Mouse (Mus musculus) right cerebral cortex, adult 18-20 months (tissue): ENCODE measurements around the gene Togaram2.

Experiments
- DNase-seq: peaks from one replicate; pipeline ENCODE4 v3.0.0; 2022; ENCODE audit warnings: mixed read lengths

The Togaram2 gene

DNA sequence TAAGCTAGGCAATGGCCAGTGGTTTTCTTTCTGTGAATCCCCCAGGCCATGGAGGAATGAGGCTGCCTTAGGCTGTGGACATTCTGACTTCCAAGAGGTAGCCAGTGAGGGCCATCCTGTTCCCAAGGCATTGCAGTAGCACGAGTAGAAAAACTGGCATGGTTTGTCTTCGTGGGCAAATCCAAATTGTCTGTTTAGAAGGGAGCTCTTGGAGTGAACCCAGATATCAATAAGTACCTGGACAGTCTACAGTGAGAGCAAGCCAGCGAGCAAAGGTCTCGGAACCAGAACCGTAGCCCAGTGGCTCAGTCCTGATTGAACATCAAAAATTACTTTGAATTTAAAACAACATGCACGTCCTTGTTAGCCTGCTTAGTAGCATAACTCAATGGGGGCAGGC lies 10.2 kb downstream of the Togaram2 start:
- no peak for DNase-seq

DNA sequence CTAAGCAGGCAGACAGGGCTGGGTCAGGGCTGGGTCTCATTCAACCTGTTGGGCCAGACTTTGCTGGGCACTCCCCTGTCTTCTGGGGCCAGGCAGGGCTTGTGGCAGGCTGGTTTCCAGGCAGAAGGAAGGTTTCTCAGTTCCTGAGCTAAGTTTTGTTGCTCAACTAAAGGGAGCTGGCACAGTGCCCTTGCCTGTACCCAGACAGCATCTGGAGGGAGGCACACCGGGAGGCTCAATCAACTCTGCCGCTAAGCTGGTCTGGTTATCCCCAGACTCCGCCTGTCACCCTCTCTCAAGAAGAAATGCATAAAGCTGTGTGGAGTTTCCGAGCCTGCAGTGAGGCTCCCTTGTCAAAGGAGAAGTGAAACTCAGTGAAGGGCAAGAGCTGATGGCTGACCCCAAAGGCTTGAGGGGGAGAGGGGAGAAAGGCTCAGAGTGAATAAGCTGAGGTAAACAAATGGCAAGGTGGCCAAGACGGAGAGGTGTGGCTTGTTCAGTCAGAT lies 11.1 kb downstream of the Togaram2 start:
- DNase-seq: peak; percentile 54

DNA sequence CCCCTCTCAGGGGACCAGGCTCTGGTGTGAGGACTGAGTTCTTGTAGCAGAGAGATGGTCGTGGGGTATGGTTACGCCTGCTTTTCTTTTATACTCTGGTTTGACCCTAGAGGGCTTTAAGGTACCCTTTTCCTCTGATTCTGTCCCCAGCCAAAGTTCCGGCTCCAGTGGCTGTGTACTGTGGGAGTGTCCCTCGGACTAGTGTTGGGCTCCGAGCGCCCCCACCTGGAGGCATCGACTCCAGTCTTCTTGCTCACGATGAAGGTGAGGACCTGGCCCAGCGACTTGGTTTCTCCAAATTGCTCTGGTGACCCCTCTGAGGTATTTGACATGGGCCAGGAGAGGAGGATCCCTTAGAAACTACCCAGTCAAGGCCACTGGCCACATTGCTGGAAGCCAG lies 14.4 kb downstream of the Togaram2 start:
- DNase-seq: no peak

DNA sequence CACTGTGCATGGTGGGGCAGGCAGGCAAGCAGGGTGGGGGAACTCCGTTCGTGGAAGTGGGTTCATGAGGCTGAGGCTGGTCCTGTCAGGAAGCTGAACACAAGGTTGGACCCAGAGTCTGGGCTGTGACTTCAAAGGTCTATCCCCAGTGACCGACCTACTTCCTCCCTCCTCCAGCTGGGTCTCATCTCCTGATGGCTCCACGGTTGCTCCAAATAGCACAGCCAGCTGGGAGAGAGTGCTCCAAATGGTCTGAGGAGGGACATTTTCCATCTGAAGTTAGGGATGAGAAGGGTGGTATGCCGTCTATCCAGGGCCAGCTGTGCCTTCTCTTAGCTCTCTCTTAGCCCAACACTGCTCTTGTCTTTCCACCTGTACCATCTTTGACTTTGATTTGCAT lies 16.8 kb downstream of the Togaram2 start:
- DNase-seq: no peak

DNA sequence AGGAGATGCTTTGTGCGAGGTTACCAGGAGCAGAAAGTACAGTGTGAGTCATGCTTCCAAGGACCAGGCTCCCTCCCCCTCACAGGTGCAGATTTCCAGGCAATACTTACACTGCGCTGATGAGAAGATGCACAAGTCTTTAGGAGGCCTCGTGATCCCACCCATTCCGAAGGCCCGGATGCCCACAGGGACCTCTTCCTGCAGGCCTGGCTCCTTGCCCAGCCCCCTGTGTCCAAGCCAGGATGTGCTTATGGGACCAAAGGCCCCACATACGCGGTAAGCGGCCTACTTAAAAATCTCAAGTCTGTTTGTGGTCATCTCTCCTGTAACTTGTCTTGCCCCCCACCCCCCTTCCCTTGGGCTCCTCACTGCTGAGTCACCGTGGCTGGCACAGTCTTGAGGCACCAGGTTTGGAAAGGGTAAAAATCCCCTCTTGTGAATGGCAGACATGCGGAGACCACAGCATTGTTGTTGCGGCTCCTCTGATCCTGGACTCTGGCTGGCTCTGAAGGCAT lies 18.4 kb downstream of the Togaram2 start:
- peak; percentile 70 for DNase-seq

DNA sequence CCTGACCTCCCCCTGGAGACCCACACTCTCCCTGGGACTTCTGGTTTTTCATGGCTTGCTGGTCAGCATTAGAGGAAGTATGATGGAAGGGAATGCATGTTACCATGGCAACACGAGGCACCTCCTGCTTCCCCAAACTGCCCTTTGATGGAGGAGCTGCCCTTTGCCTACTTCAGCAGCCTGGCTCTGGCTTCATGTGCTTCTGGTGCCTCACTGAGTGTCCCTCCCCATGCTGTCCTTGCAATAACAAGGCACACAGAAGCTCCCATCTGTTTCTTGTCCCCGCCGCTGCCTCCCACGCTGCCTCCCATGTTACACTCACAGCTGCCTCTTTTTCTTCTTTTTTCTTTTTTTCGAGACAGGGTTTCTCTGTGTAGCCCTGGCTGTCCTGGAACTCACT lies 20.3 kb downstream of the Togaram2 start:
- peak; percentile 82 for DNase-seq

DNA sequence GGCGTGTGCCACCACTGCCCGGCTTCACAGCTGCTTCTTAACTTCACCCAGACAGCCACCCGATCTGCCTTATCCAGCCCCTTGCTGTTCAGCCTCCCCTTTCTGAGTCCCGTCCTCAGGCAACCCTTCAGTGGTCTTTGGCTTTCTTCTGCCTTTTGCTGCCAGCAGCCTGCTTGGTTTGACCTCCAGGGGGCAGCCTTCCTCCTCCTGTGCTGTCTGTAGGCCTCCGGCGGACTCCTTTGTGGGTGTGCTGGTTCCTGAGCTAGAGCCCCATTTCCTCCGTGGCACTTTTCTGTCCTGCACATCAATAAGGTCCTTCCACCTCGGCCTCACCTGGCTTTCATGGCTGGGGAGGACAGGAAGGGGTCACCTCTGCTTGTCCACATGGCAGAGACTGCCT lies 20.7 kb downstream of the Togaram2 start:
- DNase-seq: no peak

DNA sequence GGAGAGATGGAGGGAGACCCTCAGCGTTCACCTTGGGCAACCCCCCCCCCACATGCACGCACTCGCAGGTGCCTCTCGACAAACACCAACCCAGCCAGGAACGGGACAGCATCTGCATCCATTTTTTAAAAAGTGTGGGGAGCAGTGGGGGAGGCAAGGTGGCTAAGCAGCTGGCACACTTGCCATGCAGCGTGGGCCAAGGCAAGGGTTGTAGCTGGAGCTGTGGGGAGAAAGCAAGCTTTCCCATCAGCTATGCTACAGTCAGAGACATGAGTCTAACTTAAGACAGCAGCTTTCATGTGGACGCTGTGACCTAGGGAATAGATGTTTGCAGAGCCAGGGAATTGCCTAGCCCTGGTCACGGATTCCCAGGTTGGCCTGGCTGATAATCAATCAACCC lies 22.1 kb downstream of the Togaram2 start:
- DNase-seq: peak; percentile 63

DNA sequence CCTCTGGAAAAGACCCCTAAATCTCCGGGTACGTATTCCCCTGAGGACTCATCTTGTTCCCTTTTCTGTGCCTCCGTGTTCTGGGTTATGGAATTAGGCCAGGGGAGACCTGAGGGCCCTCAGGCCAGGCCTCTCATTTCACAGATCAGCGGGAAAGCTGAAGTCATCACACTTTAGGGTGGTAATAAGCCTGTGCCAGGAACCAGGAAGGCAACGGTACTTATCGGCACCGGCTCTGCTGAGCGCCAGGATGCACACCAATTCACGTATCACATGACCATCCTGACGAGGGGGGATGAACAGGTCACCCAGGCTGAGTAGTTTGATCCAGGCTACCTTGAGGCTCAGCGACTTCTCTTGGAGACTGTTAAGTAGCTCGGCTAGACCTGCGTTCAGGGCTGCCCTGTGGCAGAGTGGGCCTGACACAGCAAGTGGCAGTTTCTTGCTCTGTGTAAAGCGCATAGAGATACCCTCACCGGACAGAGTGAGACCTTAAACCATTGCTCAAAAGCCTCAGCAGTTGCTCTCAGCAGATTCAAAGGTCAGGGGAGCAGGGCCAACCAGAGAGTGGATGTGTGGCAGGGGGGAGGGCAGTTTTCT lies 22.8 kb downstream of the Togaram2 start:
- no peak for DNase-seq

DNA sequence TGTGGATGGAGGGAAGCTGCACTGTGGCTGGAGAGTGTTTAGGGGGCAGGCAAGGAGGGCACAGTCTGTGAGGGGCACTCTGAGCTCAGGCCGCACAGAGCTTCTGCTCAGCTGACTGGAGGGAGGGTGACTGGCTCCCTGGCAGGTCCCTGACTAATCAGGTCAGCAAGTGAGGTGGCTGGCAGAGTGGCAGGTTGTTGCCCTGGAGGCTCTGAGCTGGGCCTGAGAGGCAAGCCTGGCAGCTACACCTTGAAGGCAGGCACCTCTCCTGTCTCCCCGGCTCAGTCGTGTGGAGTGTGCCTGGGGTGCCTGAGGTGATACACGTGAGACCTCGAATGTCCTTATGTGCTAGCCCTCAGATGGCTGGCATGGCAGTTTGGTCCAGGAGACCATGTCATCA lies 23.3 kb downstream of the Togaram2 start:
- DNase-seq: no peak

DNA sequence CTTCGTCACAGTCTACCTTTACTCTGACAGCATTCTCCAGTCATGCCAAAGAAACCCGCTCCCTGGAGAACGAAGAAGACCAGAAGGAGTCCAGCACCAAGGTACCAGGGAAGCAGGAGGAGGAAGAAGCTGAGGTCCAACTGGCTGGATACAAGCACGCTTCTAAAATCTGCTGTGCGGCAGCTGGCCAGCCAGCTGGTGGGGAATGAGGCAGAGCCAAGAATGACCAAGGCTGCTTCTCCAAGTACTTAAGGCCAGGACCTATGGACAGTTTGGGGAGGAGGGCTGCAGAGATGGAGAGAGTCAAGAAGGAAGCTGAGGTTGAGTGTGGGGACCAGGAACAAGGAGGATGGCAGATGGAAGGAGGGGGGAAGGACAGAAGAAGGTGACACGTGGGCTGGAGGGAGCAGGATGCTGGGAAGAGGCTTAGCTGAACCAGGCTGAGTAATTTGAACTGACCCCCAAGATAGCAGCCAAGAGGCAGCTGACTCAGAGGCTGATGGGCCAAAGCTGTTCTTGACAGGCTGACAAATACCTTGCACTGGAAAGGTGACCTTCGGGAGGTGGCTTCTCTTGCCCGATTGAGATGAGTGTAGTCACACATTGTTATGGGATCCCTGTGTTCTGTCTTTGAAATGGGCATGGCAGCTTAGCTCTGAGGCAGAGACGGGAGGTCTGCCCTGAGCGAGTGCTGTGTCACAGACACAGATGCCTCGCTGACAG lies 25.0 kb downstream of the Togaram2 start:
- DNase-seq: no peak

DNA sequence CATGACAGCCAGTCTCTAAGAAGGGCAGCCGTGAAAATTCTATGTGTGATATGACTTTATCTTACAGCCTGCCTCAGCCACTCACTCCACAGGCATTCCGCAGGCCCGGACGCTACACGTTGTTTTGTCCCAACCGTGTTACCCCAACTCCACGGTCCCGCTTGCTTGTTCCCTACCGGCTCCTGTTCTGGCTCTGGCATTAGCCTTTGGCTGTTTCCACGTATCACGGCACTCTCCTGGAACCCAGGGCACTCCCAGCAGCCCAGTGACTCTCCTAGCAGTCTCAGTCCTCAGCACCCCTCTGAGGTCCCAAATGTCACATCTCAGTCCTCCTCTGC lies 25.5 kb downstream of the Togaram2 start:
- DNase-seq: no peak

DNA sequence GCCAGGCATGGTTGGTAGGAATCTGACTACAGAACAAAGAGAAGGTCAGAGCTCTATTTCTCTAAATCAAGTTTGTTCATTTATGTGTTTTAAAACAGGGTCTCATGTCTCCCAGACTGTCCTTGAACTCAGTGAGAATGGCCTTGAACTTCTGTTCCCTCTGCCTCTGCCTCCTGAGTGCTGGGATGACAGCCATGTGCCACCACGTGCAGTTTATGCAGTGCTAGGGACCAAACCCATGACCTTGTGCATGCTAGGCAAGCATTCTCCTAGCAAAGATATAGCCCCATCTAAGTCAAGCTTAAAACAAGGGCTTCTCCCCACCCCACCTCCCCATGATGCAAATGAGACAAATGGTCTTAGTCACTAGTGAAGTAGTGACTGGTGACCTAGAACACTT lies 32.1 kb downstream of the Togaram2 start:
- DNase-seq: no peak

DNA sequence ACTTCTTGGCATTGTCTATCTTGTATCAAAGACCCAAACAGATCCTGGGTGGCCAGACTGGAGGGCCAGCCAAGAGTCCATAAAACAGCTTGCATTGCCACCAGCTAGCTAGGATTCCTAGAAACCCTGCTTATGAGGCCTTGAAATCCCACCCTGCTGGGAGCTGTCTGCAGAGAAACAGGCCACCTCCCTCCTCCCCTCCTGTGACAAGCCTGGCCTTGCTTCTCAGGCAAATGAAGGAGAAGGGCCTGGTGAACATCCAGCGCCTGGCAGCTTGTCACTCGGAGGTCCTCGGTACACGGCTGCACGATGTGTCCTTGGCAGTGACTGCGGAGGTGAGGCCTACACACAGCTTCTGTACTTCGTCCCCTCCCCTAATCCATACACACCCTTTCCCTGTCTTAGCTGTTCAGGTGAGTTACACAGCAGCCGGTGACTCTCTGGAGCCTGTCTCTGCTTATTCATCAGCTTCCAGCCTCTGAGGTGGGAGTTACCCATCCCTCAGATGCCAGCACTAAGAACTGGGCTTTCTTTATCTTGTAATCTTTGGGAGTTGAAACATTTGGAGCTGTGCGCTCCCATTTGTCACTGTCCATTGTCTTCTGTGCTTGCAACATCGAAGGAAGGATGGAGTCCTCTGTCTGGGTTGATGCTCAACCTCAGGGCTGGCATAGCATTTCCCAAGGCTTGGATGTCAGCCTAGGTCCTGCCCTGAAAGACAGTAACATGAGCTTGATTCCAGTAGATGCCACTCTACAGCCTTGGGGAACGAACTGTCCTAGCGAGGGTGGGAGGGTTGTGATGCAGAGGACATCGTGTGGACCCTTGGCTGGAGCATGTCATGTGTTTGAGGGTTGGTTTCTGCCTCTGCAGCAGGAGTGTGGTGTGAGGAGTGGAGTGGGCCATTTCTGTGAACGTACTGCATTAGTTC lies 32.8 kb downstream of the Togaram2 start:
- no peak for DNase-seq

DNA sequence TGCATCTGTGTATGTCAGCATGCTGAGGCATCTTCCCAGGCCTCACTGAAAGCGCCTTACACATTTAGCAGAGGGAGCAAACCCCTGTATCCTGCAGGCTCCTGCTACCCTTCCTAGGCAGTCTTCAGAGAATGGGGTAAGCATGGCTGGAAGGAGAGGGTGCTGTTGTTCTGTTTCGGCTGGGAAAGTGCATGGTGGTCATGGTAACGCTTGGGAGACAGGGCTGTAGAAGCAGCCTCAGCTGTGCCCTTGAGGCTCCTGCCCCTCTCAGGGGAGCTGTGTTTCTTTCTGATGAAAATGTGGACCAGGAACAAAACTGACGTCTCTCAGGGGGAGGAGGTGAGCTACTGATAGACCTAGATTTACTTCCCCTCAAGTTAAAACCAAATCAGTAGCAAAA lies 34.7 kb downstream of the Togaram2 start:
- DNase-seq: no peak

DNA sequence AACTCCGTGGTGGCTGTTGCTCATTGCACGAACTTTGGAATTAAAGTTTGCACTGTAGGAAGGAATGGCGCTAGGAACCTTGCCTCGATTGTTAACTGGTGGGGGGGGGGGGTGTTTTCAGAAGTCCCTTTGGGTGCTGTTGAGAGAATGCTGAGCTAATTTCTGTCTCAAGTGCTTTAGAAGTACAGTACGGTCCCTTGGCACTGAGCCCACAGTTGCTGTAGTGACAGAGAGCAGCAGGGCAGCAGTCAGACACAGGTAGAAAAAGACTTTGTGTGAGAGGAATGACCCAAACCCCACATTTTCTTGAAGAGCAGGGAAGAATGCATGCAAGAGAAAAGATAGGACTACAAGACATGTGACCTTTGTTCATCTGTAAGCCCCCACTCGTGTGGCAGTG lies 39.2 kb downstream of the Togaram2 start:
- no peak for DNase-seq

DNA sequence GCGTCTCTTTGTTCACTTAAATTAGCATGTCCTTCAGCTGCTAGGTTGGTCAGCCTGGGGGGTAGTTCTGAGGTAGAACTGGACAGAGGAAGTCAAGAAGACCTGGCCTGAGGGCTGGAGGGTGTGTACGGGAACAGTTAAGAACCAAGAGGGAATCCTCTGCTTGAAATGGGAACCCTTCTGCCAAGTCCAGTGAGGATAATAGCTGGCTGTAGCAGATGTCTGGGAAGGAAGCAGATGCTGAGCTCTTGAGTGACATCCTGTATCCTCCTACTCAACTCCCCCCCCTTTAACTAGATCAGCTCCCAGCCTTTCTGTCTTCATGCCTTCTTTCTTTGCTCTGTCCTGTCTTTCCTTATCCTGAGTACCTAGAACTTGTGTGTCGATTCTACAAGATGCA lies 42.0 kb downstream of the Togaram2 start:
- peak; percentile 69 for DNase-seq

DNA sequence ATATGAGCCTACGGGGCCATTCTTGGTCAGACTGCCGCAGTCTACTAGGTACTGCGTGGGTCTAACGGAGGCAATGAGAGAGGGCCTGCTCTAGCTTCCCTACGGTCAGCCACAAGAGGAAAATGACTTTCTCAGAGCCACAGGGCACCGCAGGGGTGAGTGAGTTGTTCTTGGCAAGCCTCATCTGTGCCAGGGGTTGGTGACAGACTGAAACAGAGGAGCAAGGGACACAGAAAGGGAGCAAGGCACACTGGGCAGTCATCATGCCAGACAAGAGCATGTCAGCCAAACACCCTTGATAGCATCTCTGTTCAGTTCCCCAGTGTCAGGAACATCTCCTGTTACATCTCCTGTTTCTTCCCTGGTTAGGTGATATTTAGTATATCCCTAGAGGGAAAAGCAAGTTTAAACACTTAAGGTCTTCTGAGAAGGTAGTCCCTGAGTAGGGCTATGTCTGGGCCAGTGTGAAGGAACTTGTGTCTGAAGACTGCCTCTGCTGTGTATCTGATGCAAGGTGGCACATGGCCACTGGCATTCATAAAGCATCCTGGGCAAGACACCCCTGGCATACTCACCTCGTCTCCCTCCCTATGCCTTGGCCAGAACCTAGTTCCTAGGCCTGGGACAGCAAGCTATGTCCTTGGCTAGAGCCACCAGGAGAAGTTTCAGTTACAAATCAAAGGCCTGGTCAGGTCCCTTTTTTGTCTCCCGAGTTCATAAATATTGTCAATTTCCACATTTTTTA lies 45.0 kb downstream of the Togaram2 start:
- no peak for DNase-seq

DNA sequence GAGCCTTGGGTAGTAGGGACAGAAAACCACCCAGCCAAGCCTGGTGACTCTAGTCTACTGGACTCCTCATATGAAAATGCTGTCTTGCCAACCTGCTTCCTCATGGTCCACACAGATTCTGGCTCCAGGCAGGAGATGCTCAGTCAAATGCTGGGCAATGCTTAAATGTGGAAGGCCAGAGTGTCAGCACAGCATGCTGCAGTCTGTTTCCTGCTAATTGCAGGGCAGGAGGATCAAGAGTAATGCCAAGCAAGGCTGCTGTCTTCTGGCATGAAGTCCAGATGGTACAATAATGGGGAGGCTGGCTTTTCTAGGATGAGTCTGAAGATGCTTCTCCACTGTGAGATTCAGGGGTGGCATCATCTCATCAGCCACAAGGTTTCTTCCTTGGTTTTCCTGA lies 47.4 kb downstream of the Togaram2 start:
- no peak for DNase-seq

DNA sequence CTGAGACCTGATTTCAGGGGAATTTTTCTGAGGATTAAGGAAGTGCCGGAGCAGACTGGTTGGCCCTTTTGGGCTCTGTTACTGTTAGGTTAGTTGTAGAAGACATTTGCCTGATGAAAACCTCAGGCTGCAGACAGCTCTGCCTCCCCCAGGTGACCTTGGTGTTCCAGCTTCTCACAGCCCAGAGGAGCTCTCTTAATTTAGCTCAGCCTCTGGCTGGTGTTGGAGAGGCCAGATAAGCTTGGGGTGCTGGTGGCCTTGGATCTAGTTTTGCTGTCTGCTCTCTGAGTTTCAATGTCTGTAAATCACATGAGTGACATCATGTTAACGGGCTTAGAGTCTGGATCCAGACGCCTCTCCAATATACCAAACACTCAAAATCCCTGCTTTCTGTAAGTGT lies 48.0 kb downstream of the Togaram2 start:
- DNase-seq: no peak

DNA sequence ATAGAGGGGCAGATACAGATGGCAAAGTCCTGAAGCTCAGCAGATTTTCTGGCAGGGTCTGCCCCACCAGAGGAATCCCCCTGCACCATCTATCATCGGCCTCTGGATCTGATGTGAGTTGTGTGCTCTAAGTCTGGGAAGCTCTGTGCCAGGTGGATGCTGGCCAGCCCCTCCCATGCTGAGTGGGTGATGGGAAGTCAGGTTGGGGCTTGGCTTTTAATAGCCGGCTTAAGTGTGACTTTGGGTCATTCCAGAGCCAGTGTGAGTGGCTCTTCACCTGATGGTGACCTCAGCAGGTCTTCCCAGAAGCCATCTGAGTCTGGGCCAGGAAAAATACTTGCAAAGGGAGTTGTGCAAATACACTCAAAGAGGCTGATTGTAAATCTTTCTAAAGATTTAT lies 57.6 kb downstream of the Togaram2 start:
- DNase-seq: no peak

DNA sequence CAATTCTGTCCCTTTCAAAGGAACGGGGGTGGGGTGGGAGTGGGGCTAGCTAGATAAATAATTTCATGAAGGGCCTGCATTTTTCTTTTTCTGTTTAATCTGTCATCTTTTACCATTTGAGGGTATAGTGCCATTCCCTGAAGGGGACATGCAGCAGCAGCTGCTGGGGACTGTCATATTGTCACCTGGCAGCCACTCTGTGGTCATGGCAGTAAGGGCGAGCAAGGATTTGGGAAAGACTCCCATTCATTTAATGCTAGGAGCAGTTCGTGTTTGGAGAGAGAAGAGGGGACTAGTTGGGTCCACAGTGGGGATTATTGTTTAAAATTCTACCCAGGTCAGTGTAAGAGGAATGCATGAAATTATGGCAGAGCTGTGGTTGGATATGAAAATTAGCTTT lies 63.4 kb downstream of the Togaram2 start:
- DNase-seq: no peak

DNA sequence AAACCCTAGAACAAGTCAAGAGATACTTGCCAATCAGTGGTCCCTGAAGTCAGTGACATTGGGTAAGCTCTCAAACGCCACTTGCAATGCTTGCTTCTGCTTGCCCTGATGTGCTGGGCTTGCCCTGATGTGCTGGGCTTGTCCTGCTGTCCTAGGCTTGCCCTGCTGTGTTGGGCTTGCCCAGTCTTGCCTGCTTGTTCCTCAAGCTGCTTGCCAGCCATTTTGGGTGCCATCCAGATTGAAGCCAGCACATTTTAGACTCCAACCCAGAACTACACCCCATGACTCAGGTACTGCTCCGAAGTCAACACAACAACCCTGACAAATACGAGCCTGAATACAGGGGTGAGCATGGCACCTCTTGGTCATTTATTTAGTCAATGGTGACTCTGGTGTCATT lies 69.1 kb downstream of the Togaram2 start:
- DNase-seq: no peak
